Mouse (Mus musculus): ENCODE data around the gene Atp6ap1l. TPM values are rescaled to one million over a fixed set of nuclear protein-coding genes. Genes with fewer than 3 reads are reported as not detected.
"Not testable (repeated sequence)": the region's sequence is repeated elsewhere in the genome, so short reads cannot be mapped to it uniquely, and the experiment has no call there.

Gene Atp6ap1l
- 1 to 10 TPM; 2.2 to 2.6 TPM for total RNA-seq (2021)
- long read RNA-seq, partial matches to known transcripts, result 0 of 2 reads
- long read RNA-seq, other reads (novel, unspliced or antisense), result 0 of 2 reads

- DNase-seq (ENCODE audit: low spot score in 2 of 2), result no peak
Observed at GRCm38 (mm10) chr13:90905176-90905575, at the start of gene Atp6ap1l. Atp6ap1l (minus strand) TSS chr13:90905355.

GRCm38 (mm10) chr13:90939600-90939999 is 34.4 kb upstream of the Atp6ap1l start:
- DNase-seq (ENCODE audit: low spot score in 2 of 2), result no peak

- DNase-seq (ENCODE audit: low spot score in 2 of 2), result no peak
Observed at GRCm38 (mm10) chr13:90939192-90939591, 34.0 kb upstream of the Atp6ap1l start.

- no peak for DNase-seq (ENCODE audit: low spot score in 2 of 2)
Observed at GRCm38 (mm10) chr13:90935852-90936251, 30.7 kb upstream of the Atp6ap1l start.

- DNase-seq (ENCODE audit: low spot score in 2 of 2), result no peak
Observed at GRCm38 (mm10) chr13:90933256-90933655, 28.1 kb upstream of the Atp6ap1l start.

- peak; percentile 81 to 85 for DNase-seq (ENCODE audit: low spot score in 2 of 2)
Observed at GRCm38 (mm10) chr13:90929847-90930246, 24.7 kb upstream of the Atp6ap1l start.

- DNase-seq (ENCODE audit: low spot score in 2 of 2), result not testable (repeated sequence)
Observed at GRCm38 (mm10) chr13:90928266-90928665, 23.1 kb upstream of the Atp6ap1l start.

GRCm38 (mm10) chr13:90926938-90927633 is 21.9 kb upstream of the Atp6ap1l start:
- no peak for DNase-seq (ENCODE audit: low spot score in 2 of 2)

- DNase-seq (ENCODE audit: low spot score in 2 of 2), result no peak
Observed at GRCm38 (mm10) chr13:90926125-90926765, 21.1 kb upstream of the Atp6ap1l start.

GRCm38 (mm10) chr13:90925191-90925590 is 20.0 kb upstream of the Atp6ap1l start:
- DNase-seq (ENCODE audit: low spot score in 2 of 2), result no peak

- DNase-seq (ENCODE audit: low spot score in 2 of 2), result no peak
Observed at GRCm38 (mm10) chr13:90924072-90924471, 18.9 kb upstream of the Atp6ap1l start.

- not testable (repeated sequence) for DNase-seq (ENCODE audit: low spot score in 2 of 2)
Observed at GRCm38 (mm10) chr13:90923617-90924016, 18.5 kb upstream of the Atp6ap1l start.

GRCm38 (mm10) chr13:90922751-90923612 is 17.8 kb upstream of the Atp6ap1l start, which contains the start of gene Rps23:
Rps23 (plus strand) TSS chr13:90922958.
- peak; percentile 87 to 92 for DNase-seq (ENCODE audit: low spot score in 2 of 2)

GRCm38 (mm10) chr13:90914721-90915120 is 9.6 kb upstream of the Atp6ap1l start:
- DNase-seq (ENCODE audit: low spot score in 2 of 2), result no peak

- peak; percentile 17 to 24 for DNase-seq (ENCODE audit: low spot score in 2 of 2)
Observed at GRCm38 (mm10) chr13:90913675-90914192, 8.6 kb upstream of the Atp6ap1l start.

GRCm38 (mm10) chr13:90912760-90913674 is 7.9 kb upstream of the Atp6ap1l start:
- DNase-seq (ENCODE audit: low spot score in 2 of 2), result peak in 1 of 2 experiments; percentile 21

- no peak for DNase-seq (ENCODE audit: low spot score in 2 of 2)
Observed at GRCm38 (mm10) chr13:90907376-90907775, 2.2 kb upstream of the Atp6ap1l start.

GRCm38 (mm10) chr13:90896821-90897220 is 8.3 kb downstream of the Atp6ap1l start:
- DNase-seq (ENCODE audit: low spot score in 2 of 2), result no peak

- DNase-seq (ENCODE audit: low spot score in 2 of 2), result peak; percentile 67 to 72
Observed at GRCm38 (mm10) chr13:90896098-90896497, 9.1 kb downstream of the Atp6ap1l start.

- DNase-seq (ENCODE audit: low spot score in 2 of 2), result no peak
Observed at GRCm38 (mm10) chr13:90894819-90895218, 10.3 kb downstream of the Atp6ap1l start.
